Mouse (Mus musculus) Patski (cell line): Measurements from ENCODE around the gene Gatad1. TPM values are rescaled to one million over a fixed set of nuclear protein-coding genes. Genes with fewer than 3 reads are reported as not detected.
"Not testable (repeated sequence)": the region's sequence is repeated elsewhere in the genome, so short reads cannot be mapped to it uniquely, and the experiment has no call there.

Experiments
- ATAC-seq: fragments of 100-300 bp; one replicate; pipeline ENCODE4 v1.8.0; 2021
- CTCF ChIA-PET: fragments of 350-600 bp; sonication (Branson Sonifier 250); formaldehyde crosslinking; loops from one replicate; lab custom pipeline; 2022; ENCODE audit warnings: inconsistent platforms; lab: Charles Lee
- POLR2A ChIA-PET: fragments of 350-600 bp; sonication (Branson Sonifier 250); formaldehyde crosslinking; loops from one replicate; lab custom pipeline; 2022; ENCODE audit warnings: antibody characterized with exemption, inconsistent platforms; lab: Charles Lee
- DNase-seq: peaks from one replicate; pipeline ENCODE4 v3.0.0-alpha.2; 2011; ENCODE audit warnings: low read depth, low spot score
- H3K27me3 ChIP-seq: fragments of 371-371 bp; one replicate; pipeline ENCODE4 v1.5.1; 2021
- CTCF ChIP-seq: fragments of 100-300 bp; IDR thresholded peaks from one replicate; pipeline ENCODE4 v1.5.1; 2021
- in situ Hi-C: fragments of 300-500 bp; cut with MboI; formaldehyde crosslinking; loops from 3 replicates; pipeline ENCODE4 v1.11.1; 2018; ENCODE audit warnings: low pct_unique_long_range_greater_than_20kb, mixed read lengths
- polyA plus RNA-seq: library from polyadenylated mRNA; unstranded; gene quantifications from one replicate; pipeline ENCODE4 v1.2.3, GENCODE M21; 2021

Gatad1 gene
- polyA plus RNA-seq, 1 experiment from 2014 or later: 146 TPM

DNA sequence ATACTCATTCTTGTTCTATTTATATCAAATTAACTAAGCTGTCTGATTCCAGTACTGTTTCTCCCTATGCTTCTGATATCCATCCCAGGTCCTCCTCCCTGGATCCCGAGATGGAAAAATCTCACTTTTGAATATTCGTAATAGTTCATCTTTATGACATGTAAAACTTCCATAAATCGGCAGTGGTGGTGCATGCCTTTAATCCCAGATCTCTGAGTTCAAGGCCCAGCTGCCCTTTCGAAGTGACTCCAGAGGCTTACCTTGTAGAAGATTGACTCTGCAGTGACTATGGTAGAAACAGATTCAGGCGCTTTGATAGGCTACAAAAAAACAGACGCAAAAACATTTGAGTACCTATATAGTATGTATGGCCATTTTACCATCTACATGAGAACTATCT lies 12.4 kb downstream of the Gatad1 start:
- ChIA-PET CTCF (no interaction called here), POLR2A (no interaction called here)
- ATAC-seq: no peak
- no peak for TF ChIP-seq CTCF
- in situ Hi-C loops: loop anchor here (5.0 kb wide), 2 partner anchors 163 to 238 kb away; no protein-coding TSS in a partner anchor
- DNase-seq: no peak
- H3K27me3 ChIP-seq: no peaks in the 10 kb centered on the region

DNA sequence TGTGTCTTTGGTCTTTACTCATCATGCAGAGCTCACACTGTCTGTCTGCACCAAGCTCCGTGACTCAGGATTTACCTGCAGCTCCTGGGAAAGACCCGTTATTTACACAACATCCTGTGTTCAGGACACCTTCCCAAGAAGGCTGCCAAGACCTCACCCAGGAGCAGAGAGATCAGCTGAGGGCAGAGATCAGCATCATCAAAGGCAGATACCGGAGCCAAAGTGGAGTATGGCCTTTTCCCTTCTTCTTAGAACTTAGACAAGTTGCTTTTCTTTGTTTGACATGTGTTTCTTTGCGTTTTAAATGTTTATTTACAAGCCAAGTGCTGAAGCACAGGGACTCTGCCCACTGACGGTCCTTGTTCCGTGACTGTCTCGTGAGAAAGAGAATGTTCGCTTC lies 21.7 kb downstream of the Gatad1 start:
- POLR2A ChIA-PET: interaction anchor here (0.6 kb wide), 1 partner anchor 54 kb away, joined by 3 read pairs; no protein-coding TSS in a partner anchor
- H3K27me3 ChIP-seq: no peaks in the 10 kb centered on the region
- ATAC-seq (no peak), DNase-seq (no peak)
- in situ Hi-C loops: no loop called here
- CTCF ChIA-PET: no interaction called here
- no peak for TF ChIP-seq CTCF

DNA sequence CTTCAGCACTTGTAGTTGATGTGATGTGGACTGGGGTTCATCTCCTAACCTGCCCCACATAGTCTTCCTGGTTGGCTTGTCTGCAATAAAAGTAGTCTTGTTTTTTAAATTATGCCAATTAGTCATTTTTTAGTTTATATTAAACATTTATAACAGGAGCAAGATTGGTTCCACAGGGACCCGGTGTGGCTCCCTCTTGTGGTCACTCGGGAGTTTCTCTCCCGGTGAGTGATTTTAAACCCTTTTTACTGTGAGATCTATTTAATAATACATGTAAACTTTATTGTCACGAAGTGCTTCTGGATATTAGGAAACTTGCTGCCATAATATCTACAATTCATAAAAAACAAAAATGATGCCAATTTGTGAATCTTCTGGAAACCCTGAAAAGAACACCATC lies 23.0 kb downstream of the Gatad1 start:
- no peaks in the 10 kb centered on the region for H3K27me3 ChIP-seq
- CTCF ChIA-PET: interaction anchor here (0.7 to 1.3 kb wide), 6 partner anchors 9 to 21 kb away, joined by 3 to 7 read pairs (median 4); no protein-coding TSS in a partner anchor
- TF ChIP-seq CTCF: peak; percentile 87
- POLR2A ChIA-PET: no interaction called here
- ATAC-seq (no peak), DNase-seq (no peak)
- in situ Hi-C loops: no loop called here

DNA sequence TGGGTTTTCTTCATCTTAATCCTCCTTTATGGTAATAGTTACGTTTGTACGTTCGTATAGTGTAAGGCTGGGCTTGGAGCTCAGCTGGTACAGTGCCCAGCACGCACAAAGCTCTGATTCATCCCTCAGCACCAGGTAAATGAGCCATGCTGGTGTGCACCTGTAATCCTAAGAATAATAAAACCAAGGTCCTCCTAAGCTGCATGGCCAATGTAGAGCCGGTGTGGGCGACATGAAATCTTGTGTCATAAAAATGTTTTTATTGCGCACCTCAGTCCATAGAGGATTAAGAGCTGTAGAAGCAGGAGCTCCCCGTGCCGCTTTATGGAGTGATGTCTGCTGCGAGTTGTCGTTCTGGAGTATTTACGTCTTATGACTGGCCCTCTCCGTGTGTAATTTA lies 23.7 kb downstream of the Gatad1 start:
- ATAC-seq: no peak
- no peaks in the 10 kb centered on the region for H3K27me3 ChIP-seq
- TF ChIP-seq CTCF: no peak
- ChIA-PET CTCF (interaction anchor here (0.7 to 2.5 kb wide), 8 partner anchors 9 to 35 kb away, joined by 3 to 7 read pairs (median 4); no protein-coding TSS in a partner anchor), POLR2A (interaction anchor here (0.5 kb wide), 1 partner anchor 52 kb away, joined by 3 read pairs; no protein-coding TSS in a partner anchor)
- no peak for DNase-seq
- in situ Hi-C loops: no loop called here

DNA sequence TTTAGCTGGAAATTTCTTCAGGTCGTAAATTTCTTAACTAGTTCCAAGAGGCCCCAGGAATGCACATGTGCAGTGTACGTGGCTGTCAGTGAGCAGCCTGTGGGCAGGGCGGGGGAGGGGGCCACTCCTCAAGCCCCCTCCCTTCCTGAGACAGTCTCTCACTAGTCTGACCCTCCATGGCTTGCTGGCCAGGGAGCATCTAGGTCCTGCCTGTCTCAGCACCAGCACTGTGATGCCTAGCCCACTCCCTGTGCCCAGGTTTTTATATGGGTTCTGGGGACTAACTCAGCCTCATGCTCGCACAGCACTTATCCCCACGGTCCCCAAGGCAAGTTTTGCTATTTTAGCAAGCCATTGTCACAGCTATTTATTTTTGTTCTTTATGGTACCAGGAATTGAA lies 24.7 kb downstream of the Gatad1 start:
- in situ Hi-C loops: no loop called here
- TF ChIP-seq CTCF: no peak
- ATAC-seq (no peak), DNase-seq (no peak)
- ChIA-PET CTCF (interaction anchor here (1.7 to 2.5 kb wide), 2 partner anchors 10 to 44 kb away, joined by 3 to 7 read pairs; no protein-coding TSS in a partner anchor), POLR2A (no interaction called here)
- no peaks in the 10 kb centered on the region for H3K27me3 ChIP-seq

DNA sequence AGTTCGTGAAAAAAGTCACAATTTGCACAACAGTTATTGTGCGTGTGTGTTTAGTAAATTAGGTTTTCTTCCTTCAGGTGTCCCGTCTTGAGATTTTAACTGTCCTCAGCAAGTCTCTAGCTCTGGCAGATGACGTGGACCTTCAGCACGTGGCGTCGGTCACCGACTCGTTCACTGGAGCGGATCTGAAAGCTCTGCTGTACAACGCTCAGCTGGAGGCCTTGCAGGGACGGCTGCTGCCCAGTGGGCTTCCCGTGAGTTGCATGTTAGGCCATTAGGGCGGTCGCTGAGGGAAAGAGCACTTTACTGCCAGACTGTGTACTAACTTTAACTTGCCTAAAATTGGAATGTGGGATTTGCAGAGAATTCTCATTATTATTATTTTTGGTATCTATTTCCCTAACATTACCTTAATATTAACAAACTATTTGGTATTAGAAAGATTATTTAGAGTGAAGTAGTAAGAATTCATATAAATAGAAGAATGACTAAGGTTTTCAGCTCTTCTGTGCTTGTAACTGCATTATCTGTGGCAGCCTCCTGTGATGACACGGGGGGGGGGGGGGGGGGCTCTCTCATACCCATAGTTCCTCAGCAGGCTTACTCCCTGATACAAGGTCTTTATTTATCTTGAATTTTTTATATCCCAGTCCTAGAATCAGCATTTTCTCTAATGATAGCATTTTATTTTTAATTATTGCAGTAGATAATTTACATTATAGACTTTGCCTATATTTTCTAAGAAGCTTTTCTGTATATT lies 25.3 kb downstream of the Gatad1 start:
- TF ChIP-seq CTCF: no peak
- in situ Hi-C loops: no loop called here
- ATAC-seq: no peak
- no peaks in the 10 kb centered on the region for H3K27me3 ChIP-seq
- DNase-seq: no peak
- ChIA-PET POLR2A (no interaction called here), CTCF (interaction anchor here (1.7 to 2.5 kb wide), 2 partner anchors 10 to 45 kb away, joined by 3 to 7 read pairs; no protein-coding TSS in a partner anchor)

DNA sequence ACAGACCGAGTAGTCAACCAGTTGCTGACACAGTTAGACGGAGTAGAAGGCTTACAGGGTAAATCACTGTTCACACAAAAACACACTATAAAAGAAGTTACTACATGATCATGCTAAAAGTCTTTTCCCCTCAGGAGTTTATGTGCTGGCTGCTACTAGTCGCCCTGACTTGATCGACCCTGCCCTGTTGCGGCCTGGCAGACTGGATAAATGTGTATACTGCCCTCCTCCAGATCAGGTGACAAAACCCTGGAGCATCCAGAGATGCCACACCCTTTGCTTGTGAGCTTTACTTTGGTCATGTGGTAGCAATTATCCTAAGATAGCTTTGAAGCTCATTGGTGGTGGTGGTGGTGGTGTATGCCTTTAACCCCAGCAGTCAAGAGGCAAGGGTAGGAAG lies 26.9 kb downstream of the Gatad1 start:
- in situ Hi-C loops: no loop called here
- TF ChIP-seq CTCF: no peak
- no peak for DNase-seq
- H3K27me3 ChIP-seq: no peaks in the 10 kb centered on the region
- ATAC-seq: no peak
- ChIA-PET POLR2A (no interaction called here), CTCF (no interaction called here)

DNA sequence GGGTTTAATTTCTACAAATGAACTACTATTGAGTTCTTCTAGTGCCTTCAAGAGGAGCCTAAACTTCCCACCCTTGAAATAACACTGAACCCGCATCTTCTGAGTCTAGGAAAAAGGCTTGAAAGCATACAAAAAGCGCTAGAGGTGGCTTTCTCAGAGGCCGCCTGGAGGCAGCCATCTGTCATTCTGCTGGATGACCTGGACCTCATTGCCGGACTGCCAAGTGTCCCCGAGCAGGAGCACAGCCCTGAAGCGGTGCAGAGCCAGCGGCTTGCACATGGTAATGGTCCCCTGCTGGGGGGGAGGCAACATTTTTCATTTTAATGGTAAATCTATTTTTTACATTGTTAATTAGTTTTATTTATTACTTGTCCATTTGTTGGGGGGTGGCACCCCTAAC lies 36.5 kb downstream of the Gatad1 start:
- DNase-seq (no peak), ATAC-seq (no peak)
- no peak for TF ChIP-seq CTCF
- CTCF ChIA-PET: interaction anchor here (1.6 kb wide), 1 partner anchor 16 kb away, joined by 3 read pairs; no protein-coding TSS in a partner anchor
- no peaks in the 10 kb centered on the region for H3K27me3 ChIP-seq
- POLR2A ChIA-PET: no interaction called here
- in situ Hi-C loops: no loop called here

DNA sequence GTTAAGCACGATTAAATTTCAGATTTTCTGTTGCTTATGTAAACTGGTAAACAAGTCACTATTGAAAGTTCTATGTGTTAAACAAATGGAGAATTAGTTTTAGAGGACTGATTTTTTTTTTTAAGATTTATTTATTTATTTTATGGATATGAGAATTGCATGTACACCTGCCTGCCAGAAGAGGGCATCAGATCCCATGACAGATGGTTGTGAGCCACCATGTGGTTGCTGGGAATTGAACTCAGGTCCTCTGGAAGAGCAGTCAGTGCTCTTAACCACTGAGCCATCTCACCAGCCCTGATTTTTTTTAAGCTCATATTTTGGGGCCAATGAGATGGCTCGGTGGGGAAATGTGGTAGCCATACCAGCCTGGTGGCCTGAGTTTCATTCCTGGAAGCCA lies 45.1 kb downstream of the Gatad1 start:
- H3K27me3 ChIP-seq, ATAC-seq, DNase-seq, in situ Hi-C loops: not testable (repeated sequence)
- peak; percentile 49 for TF ChIP-seq CTCF
- POLR2A ChIA-PET: interaction anchor here (0.7 kb wide), 1 partner anchor 25 kb away, joined by 3 read pairs; no protein-coding TSS in a partner anchor
- CTCF ChIA-PET: interaction anchor here (2.0 kb wide), 1 partner anchor 11 kb away, joined by 6 read pairs; no protein-coding TSS in a partner anchor

DNA sequence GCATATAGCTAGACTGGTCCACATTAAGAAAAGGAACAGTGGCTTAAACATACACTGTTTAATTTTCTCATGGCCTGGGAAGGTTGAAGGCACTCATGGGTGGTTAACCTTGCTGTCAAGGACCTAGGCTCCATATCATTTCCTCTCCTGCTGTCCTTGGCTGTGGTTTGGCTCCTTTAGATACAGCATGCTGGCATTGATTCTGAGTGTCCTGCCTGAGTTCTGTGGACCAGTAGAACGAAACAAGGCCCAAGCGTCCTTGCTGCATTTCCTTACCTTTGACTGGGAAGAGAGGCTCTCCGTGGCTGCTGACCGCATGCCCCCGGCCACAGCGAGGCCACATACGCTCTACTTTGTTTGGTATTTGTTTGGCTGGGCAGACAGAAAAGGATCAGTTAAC lies 47.7 kb downstream of the Gatad1 start:
- no peak for ATAC-seq
- POLR2A ChIA-PET: no interaction called here

DNA sequence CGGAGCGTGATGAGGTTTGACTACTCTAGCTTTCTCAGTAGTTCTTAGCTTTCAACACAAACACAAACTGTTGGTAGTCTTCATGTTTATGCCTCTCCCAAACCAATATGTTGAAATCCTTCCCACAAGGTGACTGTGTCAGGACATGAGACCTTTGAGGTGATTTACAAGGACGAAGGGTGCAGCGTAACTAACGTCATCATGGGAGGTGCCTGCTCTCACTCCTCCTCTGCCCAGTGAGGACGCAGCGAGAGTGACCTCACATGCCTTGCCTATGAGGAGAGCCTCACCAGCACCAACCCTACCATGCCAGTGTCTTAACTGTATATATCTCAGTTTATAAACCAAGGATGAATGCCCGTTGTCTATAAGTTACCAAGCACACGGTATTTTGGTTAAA lies 49.9 kb downstream of the Gatad1 start:
- ChIA-PET CTCF (no interaction called here), POLR2A (no interaction called here)
- no peaks in the 10 kb centered on the region for H3K27me3 ChIP-seq
- no peak for ATAC-seq
- DNase-seq: no peak
- in situ Hi-C loops: no loop called here
- no peak for TF ChIP-seq CTCF

More for the DNA sequence above, 47.7 kb downstream of the Gatad1 start:
- H3K27me3 ChIP-seq: no peaks in the 10 kb centered on the region
- DNase-seq: no peak
- CTCF ChIA-PET: interaction anchor here (1.5 kb wide), 1 partner anchor 13 kb away, joined by 5 read pairs; the partner anchor contains the start of gene Rbm48
- in situ Hi-C loops: no loop called here
- TF ChIP-seq CTCF: no peak
